Mouse (Mus musculus) adrenal gland, postnatal 25 days (tissue): ENCODE results near the gene Cep68. TPM values are rescaled to one million over a fixed set of nuclear protein-coding genes. Genes with fewer than 3 reads are reported as not detected.
A peak's percentile ranks its signal among the peaks of the same experiment; 100 is the strongest.

ENCODE experiments used
- DNase-seq: peaks from one replicate; pipeline ENCODE4 v3.0.0; 2021; ENCODE audit warnings: mixed read lengths
- long read RNA-seq: library from polyadenylated mRNA; stranded (forward); transcript quantifications from one replicate; pipeline ENCODE4 v2.0.0, GENCODE M21; 2021
- total RNA-seq: library from RNA; stranded (reverse); gene quantifications from 2 replicates; pipeline ENCODE4 v1.2.3, GENCODE M21; 2021

The Cep68 gene
- 27.8 and 33.2 TPM in 2 replicates for total RNA-seq
- long read RNA-seq, full-length matches to known transcripts, result 11 of 19 reads
- long read RNA-seq, partial matches to known transcripts, result 3 of 19 reads
- long read RNA-seq, other reads (novel, unspliced or antisense), result 5 of 19 reads

DNA sequence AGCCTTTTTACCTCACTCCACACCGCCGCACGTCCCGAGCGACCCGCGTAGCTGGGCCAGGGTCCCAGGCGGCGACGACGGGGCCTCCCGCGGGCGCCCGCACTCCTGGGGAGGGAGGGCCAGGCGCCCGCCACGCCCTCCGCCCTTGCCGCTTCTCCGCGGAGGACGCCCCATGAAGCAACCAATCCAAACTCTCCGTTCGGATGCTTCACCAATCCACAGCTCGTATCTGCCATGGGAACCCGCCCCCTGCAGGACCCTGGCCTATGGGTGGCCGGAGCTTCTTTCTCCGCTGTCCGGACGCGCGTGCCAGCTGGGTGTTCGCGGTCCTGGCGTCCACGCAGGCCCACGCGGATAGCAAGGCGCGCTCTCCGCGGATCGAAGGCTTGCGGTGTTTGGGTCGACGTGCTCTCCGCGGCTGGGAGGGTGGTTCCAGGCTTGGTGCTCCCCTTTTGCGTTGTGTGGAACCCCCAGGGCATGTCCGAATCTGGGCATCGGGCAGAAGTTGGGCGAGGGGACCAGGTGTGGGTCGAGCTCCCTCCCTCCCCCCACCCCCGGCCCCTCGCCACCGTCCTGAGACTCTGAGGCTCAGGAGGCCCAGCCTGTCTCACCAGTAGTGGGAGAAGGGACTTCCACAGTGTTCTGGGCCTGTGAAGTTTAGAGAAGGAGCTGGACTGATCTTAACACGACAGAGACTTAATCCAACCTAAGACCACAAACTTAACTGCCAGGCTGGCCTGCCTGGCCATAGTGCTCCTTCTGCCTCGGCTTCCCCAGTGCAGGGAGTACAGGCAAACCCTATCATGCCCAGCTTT lies at the start of gene Cep68:
Gene Cep68, minus strand, starts transcription at position 134 of the 815 bp plus-strand sequence.
- peak; percentile 93 for DNase-seq

- no peak for DNase-seq
Measured at GRCm38 (mm10) chr11:20284463-20284862, 35.2 kb upstream of the Cep68 start.

- DNase-seq, result no peak
Measured at GRCm38 (mm10) chr11:20282601-20283219, 33.5 kb upstream of the Cep68 start.

DNA sequence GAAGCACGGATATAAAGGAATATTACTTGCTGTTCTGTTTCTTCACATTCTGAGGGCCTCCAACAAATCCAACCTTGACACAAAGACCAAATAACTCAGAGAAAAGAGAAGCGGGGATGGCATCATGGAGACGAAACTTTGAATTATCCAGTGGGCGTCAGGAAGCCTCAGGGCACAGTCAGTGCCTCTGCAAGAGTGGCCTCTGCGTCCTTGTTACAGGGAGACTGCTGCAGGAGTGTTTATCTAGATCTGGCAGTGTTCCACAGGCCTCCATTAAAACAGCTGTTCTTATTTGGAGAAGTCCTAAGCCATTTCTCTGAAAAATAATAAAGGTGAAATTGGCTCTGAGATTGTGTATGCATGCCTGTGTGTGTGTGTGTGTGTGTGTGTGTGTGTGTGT lies 31.8 kb upstream of the Cep68 start:
- peak; percentile 20 for DNase-seq

GRCm38 (mm10) chr11:20278702-20279101 lies 29.5 kb upstream of the Cep68 start:
- DNase-seq, result no peak

DNA sequence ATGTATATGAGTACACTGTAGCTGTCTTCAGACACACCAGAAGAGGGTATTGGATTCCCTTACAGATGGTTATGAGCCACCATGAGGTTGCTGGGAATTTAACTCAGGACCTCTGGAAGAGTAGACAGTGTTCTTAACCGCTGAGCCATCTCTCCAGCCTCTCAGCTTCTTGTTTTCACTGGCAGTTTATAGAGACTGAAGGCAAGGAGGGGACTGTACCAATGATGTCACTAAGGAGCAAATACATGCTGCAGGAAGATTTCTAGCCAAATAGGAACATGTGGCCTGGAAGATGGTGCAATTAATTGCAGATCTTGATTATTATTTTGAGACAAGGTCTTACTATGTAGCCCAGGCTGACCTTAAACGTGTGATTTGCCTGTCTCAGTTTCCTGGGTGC lies 27.9 kb upstream of the Cep68 start:
- no peak for DNase-seq

DNA sequence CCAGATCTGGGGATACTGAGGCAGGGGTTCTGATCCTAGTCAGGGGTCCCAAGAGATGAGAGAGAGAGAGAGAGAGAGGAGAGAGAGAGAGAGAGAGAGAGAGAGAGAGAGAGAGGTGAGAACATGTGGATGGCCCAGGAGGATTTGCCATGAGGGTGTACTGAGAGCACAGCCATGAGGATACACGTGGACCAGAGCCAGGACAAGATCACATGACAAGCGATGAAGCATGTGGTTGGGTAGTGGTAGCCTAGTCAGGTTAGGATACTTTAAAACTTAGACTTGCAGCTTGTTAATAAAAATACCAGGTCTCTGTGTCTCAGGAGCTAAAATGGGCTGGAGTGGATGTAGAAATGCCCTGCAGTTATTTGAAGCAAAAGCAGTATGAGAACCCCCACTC lies 26.7 kb upstream of the Cep68 start:
- no peak for DNase-seq

- DNase-seq, result no peak
Measured at GRCm38 (mm10) chr11:20269885-20270284, 20.7 kb upstream of the Cep68 start.

- no peak for DNase-seq
Measured at GRCm38 (mm10) chr11:20262628-20263380, 13.6 kb upstream of the Cep68 start.

GRCm38 (mm10) chr11:20254791-20255190 lies 5.6 kb upstream of the Cep68 start:
- no peak for DNase-seq

DNA sequence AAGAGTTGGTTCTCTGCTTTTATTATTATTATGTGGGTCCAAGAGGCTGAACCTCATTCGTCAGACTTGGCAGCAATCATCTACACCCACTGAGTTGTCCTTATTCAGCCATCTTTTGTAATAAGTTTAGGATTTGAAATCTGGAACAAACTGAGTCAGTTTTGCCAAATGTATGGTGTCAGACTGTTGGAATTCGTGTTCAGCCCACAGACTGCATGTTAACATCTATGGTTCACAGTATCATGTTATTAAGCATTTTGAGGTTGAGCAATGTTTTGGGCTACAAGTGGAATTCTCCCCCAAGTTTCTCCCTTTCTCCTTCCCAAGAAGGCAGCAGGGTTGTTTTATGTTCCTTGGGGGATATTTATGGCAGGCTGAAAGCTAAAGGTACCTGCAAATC lies 3.9 kb upstream of the Cep68 start:
- no peak for DNase-seq

GRCm38 (mm10) chr11:20250476-20251178 lies 1.4 kb upstream of the Cep68 start:
- no peak for DNase-seq

- peak; percentile 60 for DNase-seq
Measured at GRCm38 (mm10) chr11:20248840-20249239, 389 bp downstream of the Cep68 start.

DNA sequence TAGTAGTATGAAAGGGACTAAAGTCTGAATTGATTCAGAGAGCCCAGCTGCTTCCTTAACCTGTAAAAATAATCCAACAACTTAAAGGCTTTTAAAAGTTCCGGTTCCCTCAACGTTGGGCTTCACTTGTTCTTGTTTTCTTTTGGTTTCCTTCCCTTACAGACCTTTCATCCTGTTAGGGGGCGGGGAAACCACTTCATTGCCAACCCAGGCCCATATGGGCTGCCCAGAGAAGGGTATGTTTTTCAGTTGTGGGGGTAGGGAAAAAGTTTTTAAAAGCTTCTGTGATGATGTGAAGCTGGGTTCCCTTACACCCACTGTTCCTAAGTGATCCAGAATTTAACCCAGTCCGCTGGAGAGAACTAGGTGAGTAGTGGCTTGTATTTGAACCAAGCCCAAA lies 952 bp downstream of the Cep68 start:
- no peak for DNase-seq

- no peak for DNase-seq
Measured at GRCm38 (mm10) chr11:20247146-20247855, 1.9 kb downstream of the Cep68 start.

DNA sequence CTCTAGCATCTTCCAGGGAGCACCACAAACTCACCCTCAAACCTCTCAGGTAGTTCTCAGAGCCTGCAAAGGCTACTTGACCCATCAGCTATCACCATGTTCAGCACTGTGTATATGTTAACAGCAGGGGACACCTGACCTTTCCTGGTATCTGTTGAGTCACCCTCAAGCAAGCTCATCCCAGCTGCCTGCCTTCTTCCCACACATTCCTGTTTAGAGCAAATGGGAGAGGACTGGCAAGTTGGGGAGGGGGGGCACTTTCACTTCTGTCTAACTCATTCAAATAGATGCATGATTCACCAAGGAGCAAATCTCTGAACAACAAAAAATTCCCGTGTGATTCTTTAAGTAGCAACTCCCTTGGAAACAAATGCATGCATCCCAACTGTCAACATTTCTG lies 2.6 kb downstream of the Cep68 start:
- DNase-seq, result no peak

DNA sequence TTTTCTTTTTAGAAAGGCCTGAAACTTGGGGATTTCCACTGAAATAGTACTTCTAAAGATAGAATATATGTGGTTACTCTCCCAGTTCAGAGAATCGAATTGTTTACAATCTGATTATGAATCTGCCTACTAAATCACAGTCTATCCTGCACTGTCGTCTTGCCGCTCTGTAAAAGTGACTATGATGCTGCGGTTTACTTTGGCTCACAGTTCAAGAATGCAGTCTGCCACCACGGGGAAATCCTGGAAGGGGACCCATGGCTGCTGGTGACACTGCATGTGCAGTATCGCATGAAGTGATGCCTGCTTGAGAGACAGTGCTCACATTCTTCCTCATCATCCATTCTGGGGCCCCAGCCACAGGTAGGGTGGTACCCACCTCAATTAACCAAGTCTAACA lies 3.9 kb downstream of the Cep68 start:
- DNase-seq, result no peak

DNA sequence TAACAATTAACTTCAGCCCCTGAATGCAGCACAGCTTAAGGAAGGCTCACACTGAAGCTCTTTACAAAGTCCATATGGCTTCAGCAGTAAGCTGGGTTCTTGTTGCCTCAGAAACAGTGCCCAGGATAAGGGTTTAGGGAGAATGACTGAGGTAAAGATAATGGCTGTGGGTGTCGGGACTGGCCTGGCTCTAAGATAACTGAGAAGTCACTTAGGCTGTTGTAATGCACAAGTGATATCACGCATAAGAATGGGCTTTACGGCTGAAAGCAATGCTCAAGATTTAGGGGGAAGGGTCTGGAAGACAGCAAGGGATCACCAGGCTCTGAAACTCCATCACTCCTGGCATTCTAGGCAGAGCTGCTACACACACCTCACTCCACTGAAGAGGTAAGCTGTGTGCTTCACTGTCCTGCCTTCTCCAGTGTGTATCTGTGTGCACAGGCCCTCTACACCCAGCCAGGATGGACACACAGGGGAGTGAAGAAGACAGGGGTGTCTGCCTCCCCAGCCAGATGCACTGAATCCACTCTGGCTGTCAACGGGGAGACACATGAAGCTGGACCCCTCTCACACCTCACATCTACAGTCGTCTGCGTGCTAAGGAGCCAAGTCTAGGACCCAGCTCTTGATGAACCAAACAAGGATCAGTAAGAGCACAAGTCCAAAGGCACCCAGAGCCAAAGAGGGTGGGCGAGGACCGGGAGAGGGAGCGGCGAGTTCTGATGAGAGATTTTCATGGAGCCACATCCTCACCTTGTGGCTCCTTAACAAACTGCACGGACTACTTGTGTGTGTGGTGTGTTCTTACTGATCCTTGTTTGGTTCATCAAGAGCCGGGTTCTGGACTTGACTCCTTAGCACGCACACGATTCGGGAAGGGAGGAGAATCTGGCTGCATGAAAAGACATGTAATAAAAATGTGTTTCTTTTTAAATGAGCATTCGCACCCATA lies 4.6 kb downstream of the Cep68 start:
- DNase-seq, result no peak

GRCm38 (mm10) chr11:20243214-20243913 lies 5.9 kb downstream of the Cep68 start:
- DNase-seq, result no peak
